Mouse (Mus musculus) forebrain, postnatal 0 days (tissue): ENCODE measurements around the gene Olfr544. TPM values are rescaled to one million over a fixed set of nuclear protein-coding genes. Genes with fewer than 3 reads are reported as not detected.

Experiments
- ATAC-seq: fragments of 200-750 bp; cut with Nextera tagmentation; 2 replicates; pipeline ENCODE4 v1.8.0; 2017; ENCODE audit warnings: mild to moderate bottlenecking, moderate library complexity
- DNase-seq: peaks from one replicate; pipeline ENCODE4 v3.0.0-alpha.2; 2015
- H3K27ac ChIP-seq: fragments of 300-500 bp; sonication (generic); 2 replicates; pipeline ENCODE4 v1.5.1; 2014; ENCODE audit warnings: low read depth, mild to moderate bottlenecking, antibody characterized with exemption, low read length, moderate library complexity, mixed read lengths
- H3K27me3 ChIP-seq: fragments of 300-500 bp; sonication (generic); 2 replicates; pipeline ENCODE4 v1.6.1; 2014; ENCODE audit warnings: mild to moderate bottlenecking, low read length, mixed read lengths; ENCODE audit not compliant: insufficient read depth
- H3K36me3 ChIP-seq: fragments of 300-500 bp; sonication (generic); 2 replicates; pipeline ENCODE4 v1.6.1; 2014; ENCODE audit warnings: mild to moderate bottlenecking, moderate library complexity; ENCODE audit not compliant: insufficient read depth
- H3K4me1 ChIP-seq: fragments of 300-500 bp; sonication (generic); 2 replicates; pipeline ENCODE4 v1.6.1; 2014; ENCODE audit warnings: antibody characterized with exemption; ENCODE audit not compliant: insufficient read depth
- H3K4me2 ChIP-seq: fragments of 300-500 bp; sonication (generic); 2 replicates; pipeline ENCODE4 v1.6.1; 2014; ENCODE audit warnings: low read depth, mild to moderate bottlenecking, moderate library complexity
- H3K4me3 ChIP-seq: fragments of 300-500 bp; sonication (generic); 2 replicates; pipeline ENCODE4 v1.5.1; 2014; ENCODE audit warnings: low read depth, low read length, mixed read lengths
- H3K9ac ChIP-seq: fragments of 300-500 bp; sonication (generic); 2 replicates; pipeline ENCODE4 v1.6.1; 2014; ENCODE audit warnings: mild to moderate bottlenecking
- H3K9me3 ChIP-seq: fragments of 300-500 bp; sonication (generic); 2 replicates; pipeline ENCODE4 v1.6.1; 2016; ENCODE audit warnings: low read length
- CTCF ChIP-seq: sonication (generic); IDR thresholded peaks from 2 replicates; pipeline ENCODE4 v1.5.1; 2016; ENCODE audit warnings: antibody characterized with exemption, control low read depth, low read depth
- WGBS: fragments of 180-500 bp; shearing (Covaris S2); extraction: QIAGEN DNeasy Blood & Tissue Kit; methylation state at CpG from one replicate; pipeline ENCODE4 v1.1.7; 2014; 5-methylcytosine and 5-hydroxymethylcytosine counted together
- polyA plus RNA-seq: library from polyadenylated mRNA; unstranded; fragments of >200 nt; fragmentation: Nextera tagmentation; extraction: Ambion mirVana; gene quantifications from 2 replicates; pipeline ENCODE4 v1.2.1, GENCODE M21; 2015
- total RNA-seq: library from RNA; depleted of rRNA; stranded (reverse); fragments of >200 nt; gene quantifications from 2 replicates; pipeline ENCODE4 v1.2.3, GENCODE M21; 2014; rRNA removed

Olfr544 gene
- total and polyA plus RNA-seq, 2 experiments from 2014 or later = 0.05 TPM; not detected in 1

GRCm38 (mm10) chr7:102442432-102442831 is 45.7 kb downstream of the Olfr544 start:
- Histone ChIP-seq H3K27ac (no peak overlapping the region), H3K9ac (peak overlapping the region; percentile 53), H3K36me3 (peaks cover 14% of the 10 kb centered on the region), H3K4me1 (no peaks in the 10 kb centered on the region), H3K27me3 (no peaks in the 10 kb centered on the region), H3K4me3 (peak overlapping the region; percentile 60), H3K9me3 (no peaks in the 10 kb centered on the region), H3K4me2 (peak overlapping the region; percentile 82)
- no peak for ATAC-seq
- DNase-seq = no peak
- no peak for TF ChIP-seq CTCF
- under 1% methylated on average over 4 of the region's 4 CpGs for WGBS

- peak; percentile 98 for DNase-seq
- H3K27ac ChIP-seq = peak within 1 kb of the TSS; percentile 70
- TF ChIP-seq CTCF = no peak
- no peaks in the 10 kb centered on the region for H3K9me3 ChIP-seq
- no peaks in the 10 kb centered on the region for H3K27me3 ChIP-seq
- peaks cover 11% of the 10 kb centered on the region; the same call in 1 of the 2 replicates for H3K36me3 ChIP-seq
- ATAC-seq = peak; percentile 100
- peak within 1 kb of the TSS; percentile 82 for H3K4me2 ChIP-seq
- peak within 1 kb of the TSS; percentile 53 for H3K9ac ChIP-seq
- WGBS = under 1% methylated on average over 55 of the region's 56 CpGs
- H3K4me3 ChIP-seq = peak within 1 kb of the TSS; percentile 60
- no peaks in the 10 kb centered on the region for H3K4me1 ChIP-seq
Observed at GRCm38 (mm10) chr7:102441657-102442391, 46.3 kb downstream of the Olfr544 start, which contains the start of gene Rrm1. Rrm1 (plus strand) TSS chr7:102441695.

DNA sequence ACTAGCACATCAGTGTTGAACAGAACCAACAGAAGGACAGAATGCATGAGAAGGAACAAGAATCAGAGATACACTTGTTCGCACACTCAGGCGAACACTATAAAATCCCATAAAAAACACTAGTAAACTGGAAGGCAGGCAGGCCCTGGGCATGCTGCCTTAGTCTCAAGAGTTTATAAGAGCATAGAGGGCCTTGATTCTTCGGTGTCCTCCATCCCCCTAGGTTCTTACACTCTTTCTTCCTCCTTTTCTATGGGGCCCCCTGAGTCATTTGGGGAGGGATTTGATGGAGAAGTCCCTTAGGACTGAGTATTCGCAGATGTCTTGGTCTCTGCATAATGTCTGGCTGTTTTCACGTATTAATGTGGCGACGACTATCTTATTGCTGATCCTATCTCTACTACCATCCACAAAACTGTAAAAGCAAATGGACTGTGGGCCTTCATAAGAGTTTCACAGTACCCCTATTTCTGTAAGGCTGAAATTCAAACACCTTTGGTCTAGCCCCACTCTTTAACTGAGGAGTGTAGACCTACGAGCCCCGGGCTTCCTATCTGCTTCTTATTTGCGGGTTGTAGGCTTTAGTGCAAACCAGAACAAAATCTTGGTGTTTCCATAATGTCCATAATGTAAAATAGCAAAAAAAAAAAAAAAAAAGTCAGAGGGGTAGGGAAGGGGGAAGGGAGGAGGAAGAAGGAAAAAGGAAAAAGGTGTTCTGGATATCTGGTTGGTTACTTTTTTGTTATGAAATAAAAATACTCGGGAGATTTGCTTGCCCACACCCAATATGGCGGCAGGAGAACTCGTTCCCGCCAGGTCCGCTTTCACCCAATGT is 47.1 kb downstream of the Olfr544 start:
- peaks cover 5% of the 10 kb centered on the region; the same call in 1 of the 2 replicates for H3K36me3 ChIP-seq
- no peak for TF ChIP-seq CTCF
- H3K4me3 ChIP-seq = peak overlapping the region; percentile 60
- H3K27me3 ChIP-seq = no peaks in the 10 kb centered on the region
- peak overlapping the region; percentile 42 for H3K4me2 ChIP-seq
- ATAC-seq (no peak; the same call in 1 of the 2 replicates), DNase-seq (no peak)
- no peaks in the 10 kb centered on the region for H3K4me1 ChIP-seq
- peak overlapping the region; percentile 70 for H3K27ac ChIP-seq
- H3K9ac ChIP-seq = peak overlapping the region; percentile 36; the same call in 1 of the 2 replicates
- WGBS = 51% methylated on average over 15 of the region's 15 CpGs
- no peaks in the 10 kb centered on the region for H3K9me3 ChIP-seq

DNA sequence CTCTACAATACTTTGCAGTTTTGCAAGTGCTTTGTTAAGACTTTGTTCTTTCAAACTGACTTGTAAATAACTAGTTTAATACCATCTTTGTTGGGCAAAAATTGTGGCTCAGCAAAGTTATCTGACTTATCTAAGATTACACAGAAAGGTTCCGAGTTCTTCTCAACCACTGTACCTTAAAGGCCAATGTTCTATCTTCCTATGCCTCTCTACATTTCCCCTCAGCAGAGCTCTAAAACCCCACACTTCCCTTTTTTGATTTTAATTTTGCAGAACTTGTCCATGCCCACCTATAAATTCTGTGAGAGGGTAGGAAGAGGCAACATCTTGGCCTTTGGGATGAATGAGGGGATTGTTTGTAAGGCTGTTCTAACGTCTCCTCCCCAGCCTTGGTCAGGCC is 53.8 kb downstream of the Olfr544 start:
- DNase-seq (no peak), ATAC-seq (no peak)
- no peaks in the 10 kb centered on the region for H3K4me1 ChIP-seq
- H3K4me3 ChIP-seq = no peak overlapping the region
- WGBS = 79% methylated on average over 2 of the region's 2 CpGs
- H3K27ac ChIP-seq = no peak overlapping the region
- H3K27me3 ChIP-seq = no peaks in the 10 kb centered on the region
- no peak overlapping the region for H3K9ac ChIP-seq
- no peaks in the 10 kb centered on the region for H3K9me3 ChIP-seq
- TF ChIP-seq CTCF = no peak
- no peak overlapping the region for H3K4me2 ChIP-seq
- peaks cover 26% of the 10 kb centered on the region for H3K36me3 ChIP-seq

Other genes starting within 250 kb of the Olfr544 start
- gene Rhog, start 232.3 kb downstream of the Olfr544 start, total RNA-seq = 5.7 and 7.0 TPM in 2 replicates
- 14.4 and 15.5 TPM in 2 replicates for gene Rhog, start 232.3 kb downstream of the Olfr544 start, polyA plus RNA-seq
- gene Stim1, start 220.5 kb downstream of the Olfr544 start, total RNA-seq = 21.2 and 30.5 TPM in 2 replicates
- 12.1 and 15.5 TPM in 2 replicates for gene Stim1, start 220.5 kb downstream of the Olfr544 start, polyA plus RNA-seq
- gene Rrm1, start 46.6 kb downstream of the Olfr544 start, total RNA-seq = 31.9 and 40.0 TPM in 2 replicates
- 25.6 and 30.9 TPM in 2 replicates for gene Rrm1, start 46.6 kb downstream of the Olfr544 start, polyA plus RNA-seq
- not detected in 2 replicates for gene Olfr543, start 6.6 kb downstream of the Olfr544 start, total RNA-seq
- gene Olfr543, start 6.6 kb downstream of the Olfr544 start, polyA plus RNA-seq = 0.23 and 0.25 TPM in 2 replicates
- gene Olfr545, start 11.3 kb upstream of the Olfr544 start, total RNA-seq = 0.24 TPM in 1 of 2 replicates, not detected in the other
- gene Olfr545, start 11.3 kb upstream of the Olfr544 start, polyA plus RNA-seq = 0.05 and 0.08 TPM in 2 replicates
- gene Olfr547, start 46.4 kb upstream of the Olfr544 start, total RNA-seq = not detected in 2 replicates
- gene Olfr547, start 46.4 kb upstream of the Olfr544 start, polyA plus RNA-seq = not detected in 2 replicates
- not detected in 2 replicates for gene Olfr548-ps1, start 52.6 kb upstream of the Olfr544 start, total RNA-seq
- not detected in 2 replicates for gene Olfr548-ps1, start 52.6 kb upstream of the Olfr544 start, polyA plus RNA-seq
- not detected in 2 replicates for gene Olfr549, start 61.6 kb upstream of the Olfr544 start, total RNA-seq
- gene Olfr549, start 61.6 kb upstream of the Olfr544 start, polyA plus RNA-seq = not detected in 2 replicates
- 1.5 and 3.5 TPM in 2 replicates for gene Trim21, start 77.2 kb upstream of the Olfr544 start, total RNA-seq
- 0.30 and 0.38 TPM in 2 replicates for gene Trim21, start 77.2 kb upstream of the Olfr544 start, polyA plus RNA-seq
- not detected in 2 replicates for gene Olfr550, start 83.1 kb upstream of the Olfr544 start, total RNA-seq
- gene Olfr550, start 83.1 kb upstream of the Olfr544 start, polyA plus RNA-seq = not detected in 2 replicates
- not detected in 2 replicates for gene Olfr551, start 103.6 kb upstream of the Olfr544 start, total RNA-seq
- not detected in 2 replicates for gene Olfr551, start 103.6 kb upstream of the Olfr544 start, polyA plus RNA-seq
- not detected in 2 replicates for gene Olfr552, start 109.5 kb upstream of the Olfr544 start, total RNA-seq
- not detected in 2 replicates for gene Olfr552, start 109.5 kb upstream of the Olfr544 start, polyA plus RNA-seq
- gene Olfr553, start 129.9 kb upstream of the Olfr544 start, total RNA-seq = not detected in 2 replicates
- gene Olfr553, start 129.9 kb upstream of the Olfr544 start, polyA plus RNA-seq = not detected in 2 replicates
- not detected in 2 replicates for gene Olfr554, start 150.1 kb upstream of the Olfr544 start, total RNA-seq
- gene Olfr554, start 150.1 kb upstream of the Olfr544 start, polyA plus RNA-seq = not detected in 2 replicates
- gene Olfr555, start 170.5 kb upstream of the Olfr544 start, total RNA-seq = not detected in 2 replicates
- gene Olfr555, start 170.5 kb upstream of the Olfr544 start, polyA plus RNA-seq = not detected in 2 replicates
- gene Olfr556, start 176.6 kb upstream of the Olfr544 start, total RNA-seq = not detected in 2 replicates
- not detected in 2 replicates for gene Olfr556, start 176.6 kb upstream of the Olfr544 start, polyA plus RNA-seq
- gene Trim68, start 199.0 kb upstream of the Olfr544 start, total RNA-seq = 4.2 and 6.8 TPM in 2 replicates
- gene Trim68, start 199.0 kb upstream of the Olfr544 start, polyA plus RNA-seq = 2.2 and 4.0 TPM in 2 replicates
- not detected in 2 replicates for gene Olfr557, start 207.6 kb upstream of the Olfr544 start, total RNA-seq
- not detected in 2 replicates for gene Olfr557, start 207.6 kb upstream of the Olfr544 start, polyA plus RNA-seq
- gene Olfr558, start 213.9 kb upstream of the Olfr544 start, total RNA-seq = not detected in 2 replicates
- gene Olfr558, start 213.9 kb upstream of the Olfr544 start, polyA plus RNA-seq = 0.04 TPM in 1 of 2 replicates, not detected in the other
- gene Olfr33, start 230.8 kb upstream of the Olfr544 start, total RNA-seq = not detected in 2 replicates
- gene Olfr33, start 230.8 kb upstream of the Olfr544 start, polyA plus RNA-seq = not detected in 2 replicates
- gene Olfr559, start 239.2 kb upstream of the Olfr544 start, total RNA-seq = not detected in 2 replicates
- gene Olfr559, start 239.2 kb upstream of the Olfr544 start, polyA plus RNA-seq = not detected in 2 replicates